Mouse (Mus musculus): ENCODE measurements around the gene Mfn2.

Gene Mfn2

GRCm38 (mm10) chr4:147918459-147919121 lies 14.1 kb upstream of the Mfn2 start:
- DNase-seq (ENCODE audit: low spot score), result peak; percentile 38

- DNase-seq (ENCODE audit: low spot score), result no peak
These were observed 5.0 kb upstream of the Mfn2 start for GRCm38 (mm10) chr4:147909486-147909885.

GRCm38 (mm10) chr4:147906230-147906629 lies 1.7 kb upstream of the Mfn2 start:
- no peak for DNase-seq (ENCODE audit: low spot score)

- no peak for DNase-seq (ENCODE audit: low spot score)
These were observed 671 bp upstream of the Mfn2 start for GRCm38 (mm10) chr4:147905090-147905659.

GRCm38 (mm10) chr4:147903601-147904000 lies 903 bp downstream of the Mfn2 start:
- DNase-seq (ENCODE audit: low spot score), result no peak

GRCm38 (mm10) chr4:147902906-147903500 lies 1.5 kb downstream of the Mfn2 start:
- no peak for DNase-seq (ENCODE audit: low spot score)

GRCm38 (mm10) chr4:147900452-147900851 lies 4.1 kb downstream of the Mfn2 start:
- no peak for DNase-seq (ENCODE audit: low spot score)

- DNase-seq (ENCODE audit: low spot score), result no peak
These were observed 7.2 kb downstream of the Mfn2 start for GRCm38 (mm10) chr4:147897348-147897747.

GRCm38 (mm10) chr4:147896411-147896810 lies 8.1 kb downstream of the Mfn2 start:
- DNase-seq (ENCODE audit: low spot score), result no peak

GRCm38 (mm10) chr4:147895815-147896330 lies 8.6 kb downstream of the Mfn2 start:
- no peak for DNase-seq (ENCODE audit: low spot score)

- no peak for DNase-seq (ENCODE audit: low spot score)
These were observed 14.2 kb downstream of the Mfn2 start for GRCm38 (mm10) chr4:147890341-147890740.

GRCm38 (mm10) chr4:147888237-147888636 lies 16.3 kb downstream of the Mfn2 start:
- DNase-seq (ENCODE audit: low spot score), result no peak

- no peak for DNase-seq (ENCODE audit: low spot score)
These were observed 17.2 kb downstream of the Mfn2 start for GRCm38 (mm10) chr4:147887277-147887676.

GRCm38 (mm10) chr4:147886158-147886557 lies 18.3 kb downstream of the Mfn2 start:
- DNase-seq (ENCODE audit: low spot score), result no peak

GRCm38 (mm10) chr4:147884138-147884537 lies 20.4 kb downstream of the Mfn2 start:
- DNase-seq (ENCODE audit: low spot score), result no peak

GRCm38 (mm10) chr4:147883041-147883440 lies 21.5 kb downstream of the Mfn2 start:
- no peak for DNase-seq (ENCODE audit: low spot score)

- DNase-seq (ENCODE audit: low spot score), result no peak
These were observed 22.7 kb downstream of the Mfn2 start for GRCm38 (mm10) chr4:147881792-147882191.

- no peak for DNase-seq (ENCODE audit: low spot score)
These were observed 24.6 kb downstream of the Mfn2 start for GRCm38 (mm10) chr4:147879865-147880264.

GRCm38 (mm10) chr4:147879456-147879855 lies 25.0 kb downstream of the Mfn2 start:
- DNase-seq (ENCODE audit: low spot score), result no peak

- DNase-seq (ENCODE audit: low spot score), result no peak
These were observed 26.0 kb downstream of the Mfn2 start for GRCm38 (mm10) chr4:147878537-147878936.

GRCm38 (mm10) chr4:147875852-147876575 lies 28.5 kb downstream of the Mfn2 start:
- DNase-seq (ENCODE audit: low spot score), result no peak

- no peak for DNase-seq (ENCODE audit: low spot score)
These were observed 35.3 kb downstream of the Mfn2 start for GRCm38 (mm10) chr4:147869238-147869637.

Measured in lung, postnatal 25 days (tissue).